Mouse (Mus musculus): ENCODE data around the gene Tmem189. TPM values are rescaled to one million over a fixed set of nuclear protein-coding genes. Genes with fewer than 3 reads are reported as not detected.

Gene Tmem189
- 40.6 and 40.9 TPM in 2 replicates for polyA plus RNA-seq (2014; fragmentation: Nextera tagmentation; extraction: Ambion mirVana)

DNA sequence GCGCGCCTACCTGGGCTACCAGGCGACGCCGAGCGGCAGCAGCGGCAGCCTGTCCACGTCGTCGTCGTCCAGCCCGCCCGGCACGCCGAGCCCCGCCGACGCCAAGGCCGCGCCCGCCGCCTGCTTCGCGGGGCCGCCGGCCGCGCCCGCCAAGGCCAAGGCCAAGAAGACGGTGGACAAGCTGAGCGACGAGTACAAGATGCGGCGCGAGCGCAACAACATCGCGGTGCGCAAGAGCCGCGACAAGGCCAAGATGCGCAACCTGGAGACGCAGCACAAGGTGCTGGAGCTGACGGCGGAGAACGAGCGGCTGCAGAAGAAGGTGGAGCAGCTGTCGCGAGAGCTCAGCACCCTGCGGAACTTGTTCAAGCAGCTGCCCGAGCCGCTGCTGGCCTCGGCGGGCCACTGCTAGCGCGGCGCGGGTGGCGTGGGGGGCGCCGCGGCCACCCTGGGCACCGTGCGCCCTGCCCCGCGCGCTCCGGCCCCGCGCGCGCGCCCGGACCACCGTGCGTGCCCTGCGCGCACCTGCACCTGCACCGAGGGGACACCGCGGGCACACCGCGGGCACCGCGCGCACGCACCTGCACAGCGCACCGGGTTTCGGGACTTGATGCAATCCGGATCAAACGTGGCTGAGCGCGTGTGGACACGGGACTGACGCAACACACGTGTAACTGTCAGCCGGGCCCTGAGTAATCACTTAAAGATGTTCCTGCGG, at the start of gene Tmem189:
Tmem189 (minus strand) TSS at position 322 of the 718 bp plus-strand sequence.
- ATAC-seq (ENCODE audit: insufficient number of reproducible peaks, insufficient read depth, low FRiP score, low read depth) = no peak

DNA sequence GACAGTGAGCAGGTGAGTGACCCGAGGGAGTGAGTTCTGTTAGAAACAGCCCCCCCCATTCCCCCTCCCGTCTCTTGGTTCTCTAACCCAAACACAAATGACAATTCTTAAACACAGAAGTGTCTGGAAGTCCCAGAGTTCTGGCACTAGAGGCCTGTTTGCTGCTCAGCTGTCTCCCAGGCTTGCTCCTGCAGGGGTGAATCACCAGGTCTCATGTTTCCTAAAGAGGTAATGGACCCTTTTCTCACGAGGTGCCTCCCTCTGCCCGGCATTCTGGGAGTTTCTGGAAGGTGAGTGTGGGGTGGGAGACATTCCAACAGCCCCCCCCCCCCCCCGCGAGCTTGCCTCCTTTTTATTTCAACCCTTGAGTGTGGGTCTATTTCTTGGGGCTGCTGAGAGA, 49.4 kb upstream of the Tmem189 start:
- 45% methylated on average over 6 of the region's 6 CpGs for WGBS
- Histone ChIP-seq H3K27ac (replicated peaks in 1 of 2; ENCODE audit: control insufficient read depth in 1 of 2, insufficient read depth in 1 of 2, low read depth in 2 of 2, low read length in 2 of 2) (no peak overlapping the region), H3K27me3 (ENCODE audit: control insufficient read depth, insufficient read depth, low read length) (no peaks in the 10 kb centered on the region), H3K4me2 (ENCODE audit: low read length) (no peak overlapping the region), H3K36me3 (ENCODE audit: control insufficient read depth, insufficient read depth, low read length) (no peaks in the 10 kb centered on the region), H3K4me1 (ENCODE audit: control insufficient read depth in 2 of 2, insufficient read depth in 2 of 2, low read length in 2 of 2) (peaks cover 2 to 3% of the 10 kb centered on the region in 2 experiments), H3K4me3 (ENCODE audit: control insufficient read depth in 1 of 2, insufficient read depth in 1 of 2, low read depth in 1 of 2, low read length in 2 of 2) (no peak overlapping the region), H3K9me3 (ENCODE audit: control insufficient read depth, low read length) (no peaks in the 10 kb centered on the region), H3K9ac (ENCODE audit: low read length) (no peak overlapping the region)
- no peak for ATAC-seq (ENCODE audit: insufficient number of reproducible peaks, insufficient read depth, low FRiP score, low read depth)

More for the DNA sequence above, at the start of gene Tmem189:
- H3K4me1 ChIP-seq (ENCODE audit: control insufficient read depth in 2 of 2, insufficient read depth in 2 of 2, low read length in 2 of 2) = peaks cover 6 to 9% of the 10 kb centered on the region in 2 experiments; a peak in 3 of 4 replicates
- 0 out of 2 replicates have a peak, but pooled peaks cover 9% of the 10 kb centered on the region for H3K27me3 ChIP-seq (ENCODE audit: control insufficient read depth, insufficient read depth, low read length)
- no peaks in the 10 kb centered on the region for H3K9me3 ChIP-seq (ENCODE audit: control insufficient read depth, low read length)
- H3K4me3 ChIP-seq (ENCODE audit: control insufficient read depth in 1 of 2, insufficient read depth in 1 of 2, low read depth in 1 of 2, low read length in 2 of 2) = peak within 1 kb of the TSS; percentile 63 to 74
- H3K36me3 ChIP-seq (ENCODE audit: control insufficient read depth, insufficient read depth, low read length) = no peaks in the 10 kb centered on the region
- under 1% methylated on average over 90 of the region's 99 CpGs for WGBS
- H3K4me2 ChIP-seq (ENCODE audit: low read length) = peak within 1 kb of the TSS; percentile 98
- H3K27ac ChIP-seq (replicated peaks in 1 of 2; ENCODE audit: control insufficient read depth in 1 of 2, insufficient read depth in 1 of 2, low read depth in 2 of 2, low read length in 2 of 2) = peak within 1 kb of the TSS; percentile 56 to 79
- H3K9ac ChIP-seq (ENCODE audit: low read length) = peak within 1 kb of the TSS; percentile 84

DNA sequence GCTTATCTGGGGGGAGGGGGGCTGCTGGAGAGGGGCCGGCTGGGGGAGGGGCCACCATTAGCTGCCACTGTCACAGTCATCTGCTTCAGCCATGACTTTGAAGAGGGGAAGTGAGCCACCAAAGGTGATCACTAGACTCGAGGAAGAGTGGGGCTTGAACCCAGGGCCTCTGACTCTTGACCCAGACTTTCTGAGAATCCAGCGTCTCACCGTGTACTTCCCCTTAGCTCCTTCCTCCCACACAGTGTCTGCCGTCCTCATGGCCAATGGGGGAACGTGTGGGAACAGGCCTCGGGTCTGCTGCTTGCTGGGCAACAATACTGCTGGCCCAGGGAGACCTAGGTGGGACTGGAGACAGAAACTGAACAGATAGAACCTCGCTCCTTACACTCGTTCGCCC, 45.2 kb upstream of the Tmem189 start:
- Histone ChIP-seq H3K27me3 (ENCODE audit: control insufficient read depth, insufficient read depth, low read length) (no peaks in the 10 kb centered on the region), H3K27ac (replicated peaks in 1 of 2; ENCODE audit: control insufficient read depth in 1 of 2, insufficient read depth in 1 of 2, low read depth in 2 of 2, low read length in 2 of 2) (no peak overlapping the region)
- ATAC-seq (ENCODE audit: insufficient number of reproducible peaks, insufficient read depth, low FRiP score, low read depth) = no peak

DNA sequence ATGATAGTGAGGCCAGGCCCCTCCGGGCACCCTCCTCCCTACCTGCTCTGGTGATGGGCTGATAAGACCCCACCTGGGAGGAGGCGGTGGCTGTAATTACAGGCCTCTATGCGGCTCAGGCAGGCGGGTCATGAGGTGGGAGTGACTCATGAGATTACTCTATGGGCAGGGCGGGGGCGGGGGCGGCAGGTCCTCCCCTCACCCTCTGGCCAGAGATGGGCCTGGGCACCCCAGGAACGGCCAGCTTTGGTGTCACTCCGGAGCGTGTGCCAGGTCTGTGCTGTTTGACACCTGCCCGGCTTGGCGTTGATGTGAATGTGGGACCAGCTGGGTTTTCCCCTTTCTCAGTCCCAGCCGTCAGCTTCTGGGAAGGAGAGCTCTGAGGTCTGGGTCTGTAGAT, 41.5 kb upstream of the Tmem189 start:
- ATAC-seq (ENCODE audit: insufficient number of reproducible peaks, insufficient read depth, low FRiP score, low read depth) = no peak

More for the DNA sequence above, 45.2 kb upstream of the Tmem189 start:
- 64% methylated on average over 10 of the region's 10 CpGs for WGBS
- Histone ChIP-seq H3K4me1 (ENCODE audit: control insufficient read depth in 2 of 2, insufficient read depth in 2 of 2, low read length in 2 of 2) (0 out of 4 replicates have a peak, but pooled peaks cover 2 to 3% of the 10 kb centered on the region in 2 experiments), H3K4me2 (ENCODE audit: low read length) (no peak overlapping the region), H3K36me3 (ENCODE audit: control insufficient read depth, insufficient read depth, low read length) (no peaks in the 10 kb centered on the region), H3K4me3 (ENCODE audit: control insufficient read depth in 1 of 2, insufficient read depth in 1 of 2, low read depth in 1 of 2, low read length in 2 of 2) (no peak overlapping the region), H3K9ac (ENCODE audit: low read length) (no peak overlapping the region), H3K9me3 (ENCODE audit: control insufficient read depth, low read length) (no peaks in the 10 kb centered on the region)

DNA sequence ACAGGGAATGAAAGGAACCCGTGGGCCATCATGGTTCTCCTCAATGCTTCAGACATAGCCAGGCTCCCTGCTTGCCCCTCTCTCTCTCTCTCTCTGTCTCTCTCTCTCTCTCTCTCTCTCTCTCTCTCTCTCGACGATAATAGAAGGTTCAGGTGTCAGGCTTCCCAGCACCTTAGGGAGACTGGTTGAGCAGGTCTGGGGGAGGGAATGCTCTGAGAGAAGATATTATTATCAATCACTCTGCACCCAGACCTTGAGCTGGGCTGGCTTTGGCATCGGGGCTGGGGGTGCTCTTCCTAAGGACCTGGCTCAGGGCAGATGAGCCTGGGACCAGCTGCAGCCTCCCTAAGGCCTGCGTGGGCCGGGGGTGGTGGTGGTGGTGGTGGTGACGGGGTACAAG, 40.4 kb upstream of the Tmem189 start:
- 83% methylated on average over 7 of the region's 7 CpGs for WGBS
- Histone ChIP-seq H3K4me1 (ENCODE audit: control insufficient read depth in 2 of 2, insufficient read depth in 2 of 2, low read length in 2 of 2) (0 out of 4 replicates have a peak, but pooled peaks cover 2 to 3% of the 10 kb centered on the region in 2 experiments), H3K4me3 (ENCODE audit: control insufficient read depth in 1 of 2, insufficient read depth in 1 of 2, low read depth in 1 of 2, low read length in 2 of 2) (no peak overlapping the region), H3K4me2 (ENCODE audit: low read length) (no peak overlapping the region), H3K9me3 (ENCODE audit: control insufficient read depth, low read length) (no peaks in the 10 kb centered on the region), H3K9ac (ENCODE audit: low read length) (no peak overlapping the region), H3K27ac (replicated peaks in 1 of 2; ENCODE audit: control insufficient read depth in 1 of 2, insufficient read depth in 1 of 2, low read depth in 2 of 2, low read length in 2 of 2) (no peak overlapping the region), H3K27me3 (ENCODE audit: control insufficient read depth, insufficient read depth, low read length) (no peaks in the 10 kb centered on the region), H3K36me3 (ENCODE audit: control insufficient read depth, insufficient read depth, low read length) (no peaks in the 10 kb centered on the region)
- no peak for ATAC-seq (ENCODE audit: insufficient number of reproducible peaks, insufficient read depth, low FRiP score, low read depth)

More for the DNA sequence above, 41.5 kb upstream of the Tmem189 start:
- Histone ChIP-seq H3K27ac (replicated peaks in 1 of 2; ENCODE audit: control insufficient read depth in 1 of 2, insufficient read depth in 1 of 2, low read depth in 2 of 2, low read length in 2 of 2) (no peak overlapping the region), H3K9ac (ENCODE audit: low read length) (no peak overlapping the region), H3K4me1 (ENCODE audit: control insufficient read depth in 2 of 2, insufficient read depth in 2 of 2, low read length in 2 of 2) (0 out of 4 replicates have a peak, but pooled peaks cover 2 to 3% of the 10 kb centered on the region in 2 experiments), H3K36me3 (ENCODE audit: control insufficient read depth, insufficient read depth, low read length) (no peaks in the 10 kb centered on the region), H3K4me3 (ENCODE audit: control insufficient read depth in 1 of 2, insufficient read depth in 1 of 2, low read depth in 1 of 2, low read length in 2 of 2) (no peak overlapping the region), H3K9me3 (ENCODE audit: control insufficient read depth, low read length) (no peaks in the 10 kb centered on the region), H3K27me3 (ENCODE audit: control insufficient read depth, insufficient read depth, low read length) (no peaks in the 10 kb centered on the region), H3K4me2 (ENCODE audit: low read length) (no peak overlapping the region)
- 65% methylated on average over 13 of the region's 13 CpGs for WGBS

DNA sequence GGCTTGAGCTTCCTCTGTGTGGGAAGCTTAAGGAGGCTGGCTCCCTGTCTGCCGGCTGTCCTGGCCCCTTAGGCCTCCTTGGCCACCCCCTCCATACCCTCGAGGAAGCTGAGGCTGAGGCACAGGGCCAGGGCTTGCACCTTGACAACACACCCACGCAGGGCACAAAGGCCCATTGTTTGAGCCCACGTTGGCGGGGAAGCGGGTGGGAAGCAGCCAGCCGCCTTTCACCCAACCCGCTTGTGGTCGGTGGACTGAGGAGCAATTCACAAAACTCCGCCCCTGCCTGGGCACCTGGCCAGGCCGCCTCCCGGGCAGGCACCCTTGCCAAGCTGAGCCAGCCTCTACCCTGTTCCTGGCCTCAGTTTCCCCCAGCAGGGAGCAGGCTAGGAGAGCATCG, 37.5 kb upstream of the Tmem189 start:
- no peaks in the 10 kb centered on the region for H3K27me3 ChIP-seq (ENCODE audit: control insufficient read depth, insufficient read depth, low read length)
- no peak for ATAC-seq (ENCODE audit: insufficient number of reproducible peaks, insufficient read depth, low FRiP score, low read depth)
- no peaks in the 10 kb centered on the region for H3K9me3 ChIP-seq (ENCODE audit: control insufficient read depth, low read length)
- no peak overlapping the region for H3K4me3 ChIP-seq (ENCODE audit: control insufficient read depth in 1 of 2, insufficient read depth in 1 of 2, low read depth in 1 of 2, low read length in 2 of 2)
- H3K4me1 ChIP-seq (ENCODE audit: control insufficient read depth in 2 of 2, insufficient read depth in 2 of 2, low read length in 2 of 2) = no peaks in the 10 kb centered on the region
- no peak overlapping the region for H3K9ac ChIP-seq (ENCODE audit: low read length)
- H3K27ac ChIP-seq (replicated peaks in 1 of 2; ENCODE audit: control insufficient read depth in 1 of 2, insufficient read depth in 1 of 2, low read depth in 2 of 2, low read length in 2 of 2) = no peak overlapping the region
- H3K36me3 ChIP-seq (ENCODE audit: control insufficient read depth, insufficient read depth, low read length) = no peaks in the 10 kb centered on the region
- no peak overlapping the region for H3K4me2 ChIP-seq (ENCODE audit: low read length)
- WGBS = 58% methylated on average over 13 of the region's 13 CpGs

DNA sequence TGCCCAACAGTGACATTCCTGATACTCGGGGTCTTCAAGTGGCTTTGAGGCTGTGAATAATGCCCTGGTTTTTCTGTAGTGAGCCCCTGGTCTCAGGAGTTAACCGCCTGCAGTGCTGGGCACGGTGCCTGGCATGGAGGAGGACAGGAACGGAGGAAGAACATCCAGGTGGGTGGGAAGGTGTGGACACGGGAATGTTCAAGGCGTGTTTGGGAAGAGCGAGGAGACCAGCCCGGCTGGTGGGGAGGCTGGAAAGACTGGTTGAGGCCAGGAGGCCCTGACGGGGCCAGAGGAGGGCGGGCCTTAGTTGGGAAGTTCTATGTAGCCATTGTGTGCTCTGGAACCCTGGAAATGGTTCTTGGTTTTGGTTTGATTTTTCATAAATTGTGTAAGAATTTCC, 36.3 kb upstream of the Tmem189 start:
- WGBS = 90% methylated on average over 10 of the region's 10 CpGs
- H3K4me3 ChIP-seq (ENCODE audit: control insufficient read depth in 1 of 2, insufficient read depth in 1 of 2, low read depth in 1 of 2, low read length in 2 of 2) = no peak overlapping the region
- no peak overlapping the region for H3K9ac ChIP-seq (ENCODE audit: low read length)
- H3K4me1 ChIP-seq (ENCODE audit: control insufficient read depth in 2 of 2, insufficient read depth in 2 of 2, low read length in 2 of 2) = no peaks in the 10 kb centered on the region
- H3K27me3 ChIP-seq (ENCODE audit: control insufficient read depth, insufficient read depth, low read length) = no peaks in the 10 kb centered on the region
- no peaks in the 10 kb centered on the region for H3K36me3 ChIP-seq (ENCODE audit: control insufficient read depth, insufficient read depth, low read length)
- no peaks in the 10 kb centered on the region for H3K9me3 ChIP-seq (ENCODE audit: control insufficient read depth, low read length)
- ATAC-seq (ENCODE audit: insufficient number of reproducible peaks, insufficient read depth, low FRiP score, low read depth) = no peak
- no peak overlapping the region for H3K27ac ChIP-seq (replicated peaks in 1 of 2; ENCODE audit: control insufficient read depth in 1 of 2, insufficient read depth in 1 of 2, low read depth in 2 of 2, low read length in 2 of 2)
- no peak overlapping the region for H3K4me2 ChIP-seq (ENCODE audit: low read length)

Data from heart, embryonic 14.5 days (tissue).